Mouse (Mus musculus) thymus, adult 2 months (tissue): ENCODE measurements around the gene Fgd1. TPM values are rescaled to one million over a fixed set of nuclear protein-coding genes. Genes with fewer than 3 reads are reported as not detected.
A peak's percentile ranks its signal among the peaks of the same experiment; 100 is the strongest.

ENCODE experiments used
- DNase-seq: peaks from one replicate; pipeline ENCODE4 v3.0.0; 2021
- H3K27ac ChIP-seq: fragments of 200-500 bp; 2 replicates; pipeline ENCODE4 v1.5.1; 2012; ENCODE audit warnings: low read length, control low read depth; ENCODE audit not compliant: control insufficient read depth, insufficient read depth
- H3K27me3 ChIP-seq: fragments of 200-500 bp; 2 replicates; pipeline ENCODE4 v1.6.1; 2012; ENCODE audit warnings: mild to moderate bottlenecking, low read length, moderate library complexity, mixed read lengths; ENCODE audit not compliant: control insufficient read depth, insufficient read depth
- H3K36me3 ChIP-seq: fragments of 200-500 bp; 2 replicates; pipeline ENCODE4 v1.6.1; 2012; ENCODE audit warnings: mild to moderate bottlenecking, low read length, moderate library complexity; ENCODE audit not compliant: control insufficient read depth, insufficient read depth
- H3K4me1 ChIP-seq: fragments of 200-500 bp; replicated peaks from 2 replicates; pipeline ENCODE4 v1.6.1; 2012; ENCODE audit warnings: low read length; ENCODE audit not compliant: control insufficient read depth, insufficient read depth
- H3K4me3 ChIP-seq: fragments of 200-500 bp; 2 replicates; pipeline ENCODE4 v1.5.1; 2012; ENCODE audit warnings: mild to moderate bottlenecking, low read length, control low read depth, moderate library complexity; ENCODE audit not compliant: control insufficient read depth, insufficient read depth
- CTCF ChIP-seq: fragments of 200-500 bp; IDR thresholded peaks from 2 replicates; pipeline ENCODE4 v1.5.1; 2012; ENCODE audit warnings: mild to moderate bottlenecking, control low read depth, low read length, moderate library complexity, borderline replicate concordance; ENCODE audit not compliant: control insufficient read depth, poor library complexity, insufficient read depth; ENCODE audit errors: extremely low read depth
- POLR2A ChIP-seq: fragments of 200-500 bp; IDR thresholded peaks from 2 replicates; pipeline ENCODE4 v1.6.1; 2012; ENCODE audit warnings: mild to moderate bottlenecking, low read length, control low read depth, moderate library complexity; ENCODE audit not compliant: control insufficient read depth, poor library complexity, insufficient read depth; ENCODE audit errors: extremely low read depth
- WGBS: fragments of 180-500 bp; shearing (Covaris S2); methylation state at CpG from one replicate; pipeline ENCODE4 v1.1.7; 2018; 5-methylcytosine and 5-hydroxymethylcytosine counted together
- polyA plus RNA-seq: library from polyadenylated mRNA; depleted of rRNA; stranded (reverse); fragments of >200 nt; gene quantifications from 2 replicates; pipeline ENCODE4 v1.2.3, GENCODE M21; 2012; rRNA removed

Fgd1 gene
- polyA plus RNA-seq, 1 experiment: 3.4 TPM

DNA sequence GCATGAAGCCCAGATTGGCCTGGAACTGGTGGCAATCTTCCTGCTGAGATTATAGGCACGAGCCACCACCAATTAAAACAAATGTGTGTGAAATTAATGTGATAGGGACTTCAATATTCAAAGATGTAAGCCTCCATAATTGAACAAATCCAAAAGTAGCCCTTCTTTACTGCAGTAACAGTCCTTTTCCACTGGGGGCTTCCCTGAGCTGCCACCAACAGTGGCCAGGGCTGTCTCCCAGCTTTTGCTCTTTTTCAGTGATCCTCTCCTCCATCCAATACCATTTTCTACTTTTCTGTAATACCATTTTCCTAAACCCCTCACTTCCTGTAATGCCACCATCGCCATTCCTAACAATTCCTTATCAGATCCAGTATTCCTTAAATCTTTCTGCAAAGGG is 71.5 kb downstream of the Fgd1 start:
- TF ChIP-seq CTCF (no peak), POLR2A (no peak)
- peak; percentile 7 for DNase-seq
- no peak overlapping the region for H3K27ac ChIP-seq
- H3K27me3 ChIP-seq: no peaks in the 10 kb centered on the region
- no peaks in the 10 kb centered on the region for H3K36me3 ChIP-seq
- H3K4me1 ChIP-seq: no peaks in the 10 kb centered on the region
- WGBS: 3% methylated on average over 2 of the region's 2 CpGs
- no peak overlapping the region for H3K4me3 ChIP-seq

DNA sequence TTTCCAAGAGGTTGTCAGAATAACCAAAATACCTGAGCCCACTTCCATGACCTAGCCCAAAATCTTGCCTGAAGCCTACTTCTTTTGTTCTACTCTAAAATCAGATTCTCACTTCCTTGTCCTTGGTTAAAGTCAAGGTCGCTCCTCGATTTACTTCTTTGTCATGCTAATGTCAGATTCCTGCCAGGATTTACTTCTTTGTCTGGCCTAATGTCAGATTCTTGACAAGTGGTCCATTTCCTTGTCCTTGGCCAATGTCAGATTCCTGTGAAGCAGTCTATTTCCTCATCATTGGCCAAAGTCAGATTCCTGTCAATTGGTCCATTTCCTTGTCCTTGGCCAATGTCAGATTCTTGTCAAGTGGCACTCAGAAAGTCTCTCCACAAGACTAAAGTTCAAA is 78.0 kb downstream of the Fgd1 start:
- TF ChIP-seq CTCF (no peak), POLR2A (no peak)
- DNase-seq: no peak
- 96% methylated on average over 2 of the region's 2 CpGs for WGBS
- H3K4me3 ChIP-seq: no peak overlapping the region
- no peaks in the 10 kb centered on the region for H3K27me3 ChIP-seq
- H3K4me1 ChIP-seq: no peaks in the 10 kb centered on the region
- H3K36me3 ChIP-seq: no peaks in the 10 kb centered on the region
- no peak overlapping the region for H3K27ac ChIP-seq

DNA sequence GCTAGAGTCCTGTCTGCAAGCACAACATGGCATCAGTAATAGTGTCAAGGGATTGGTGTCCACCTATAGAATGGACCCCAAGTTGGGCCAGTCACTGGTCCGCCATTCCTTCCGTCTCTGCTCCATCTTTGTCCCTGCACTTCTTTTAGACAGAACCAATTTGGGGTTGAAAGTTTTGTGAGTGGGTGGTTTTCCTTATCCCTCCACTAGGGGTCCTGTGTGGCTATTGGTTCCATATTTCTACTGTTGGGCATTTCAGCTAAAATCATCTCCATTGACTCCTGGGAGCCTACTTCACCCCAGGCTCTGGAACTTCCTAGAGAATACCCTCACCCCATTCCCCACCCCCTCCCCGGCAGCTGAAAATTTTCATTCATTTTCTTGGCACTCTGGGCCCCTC is 84.5 kb downstream of the Fgd1 start:
- no peaks in the 10 kb centered on the region for H3K36me3 ChIP-seq
- H3K27ac ChIP-seq: no peak overlapping the region
- no peaks in the 10 kb centered on the region for H3K4me1 ChIP-seq
- no peak for DNase-seq
- 94% methylated on average over 3 of the region's 3 CpGs for WGBS
- H3K4me3 ChIP-seq: no peak overlapping the region
- H3K27me3 ChIP-seq: no peaks in the 10 kb centered on the region
- no peak for TF ChIP-seq POLR2A
- TF ChIP-seq CTCF: no peak

DNA sequence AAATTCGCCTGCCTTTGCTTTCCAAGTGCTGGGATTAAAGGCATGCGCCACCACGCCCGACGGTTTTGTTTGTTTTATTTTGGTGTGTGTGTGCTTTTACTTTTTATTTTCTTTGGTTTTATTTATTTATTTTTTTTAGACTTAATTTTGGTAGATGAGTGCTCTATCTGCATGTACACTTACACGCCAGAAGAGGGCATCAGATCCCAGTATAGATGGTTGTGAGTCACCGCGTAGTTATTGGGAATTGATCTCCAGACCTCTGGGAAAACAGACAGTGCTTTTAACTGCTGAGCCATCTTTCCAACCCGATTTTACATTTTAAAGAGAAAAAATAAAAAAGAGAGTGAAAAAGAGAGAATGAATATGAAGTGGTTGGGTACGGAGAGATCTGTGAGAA is 86.8 kb downstream of the Fgd1 start:
- no peaks in the 10 kb centered on the region for H3K4me1 ChIP-seq
- DNase-seq: no peak
- H3K4me3 ChIP-seq: no peak overlapping the region
- H3K27me3 ChIP-seq: no peaks in the 10 kb centered on the region
- H3K27ac ChIP-seq: no peak overlapping the region
- WGBS: 34% methylated on average over 10 of the region's 10 CpGs
- no peaks in the 10 kb centered on the region for H3K36me3 ChIP-seq
- TF ChIP-seq CTCF (no peak), POLR2A (no peak)

Other genes with a start within 250 kb of the Fgd1 start
- 9.3 and 11.1 TPM in 2 replicates for gene Maged2, start 231.8 kb upstream of the Fgd1 start, polyA plus RNA-seq
- gene Gnl3l, start 28.8 kb upstream of the Fgd1 start, polyA plus RNA-seq: 14.3 and 15.3 TPM in 2 replicates
- gene Tsr2, start 50.4 kb downstream of the Fgd1 start, polyA plus RNA-seq: 5.0 and 5.8 TPM in 2 replicates
- gene Wnk3, start 151.9 kb downstream of the Fgd1 start, polyA plus RNA-seq: 0.12 and 0.29 TPM in 2 replicates